Mouse (Mus musculus) ovary, adult 18-20 months (tissue): ENCODE data around the gene Mesp2.
"Not testable (repeated sequence)": the region's sequence is repeated elsewhere in the genome, so short reads cannot be mapped to it uniquely, and the experiment has no call there.

Experiments
- DNase-seq: peaks from one replicate; pipeline ENCODE4 v3.0.0; 2022; ENCODE audit warnings: low spot score, mixed read lengths

The Mesp2 gene

GRCm38 (mm10) chr7:79810611-79811506, at the start of gene Mesp2:
Gene Mesp2, plus strand, starts transcription at chr7:79810727.
- DNase-seq: peak; percentile 52

GRCm38 (mm10) chr7:79761124-79761876, 49.2 kb upstream of the Mesp2 start:
- no peak for DNase-seq

GRCm38 (mm10) chr7:79762106-79762505, 48.4 kb upstream of the Mesp2 start:
- DNase-seq: no peak

GRCm38 (mm10) chr7:79765991-79766390, 44.5 kb upstream of the Mesp2 start:
- no peak for DNase-seq

- DNase-seq: no peak
Observed at GRCm38 (mm10) chr7:79769664-79770063, 40.9 kb upstream of the Mesp2 start.

GRCm38 (mm10) chr7:79771561-79772512, 38.7 kb upstream of the Mesp2 start:
- no peak for DNase-seq

GRCm38 (mm10) chr7:79780647-79781626, 29.6 kb upstream of the Mesp2 start:
- peak; percentile 66 for DNase-seq

- no peak for DNase-seq
Observed at GRCm38 (mm10) chr7:79781826-79782515, 28.6 kb upstream of the Mesp2 start.

- DNase-seq: no peak
Observed at GRCm38 (mm10) chr7:79782516-79782855, 28.0 kb upstream of the Mesp2 start.

- DNase-seq: peak; percentile 24
Observed at GRCm38 (mm10) chr7:79786295-79786694, 24.2 kb upstream of the Mesp2 start.

GRCm38 (mm10) chr7:79789812-79790211, 20.7 kb upstream of the Mesp2 start:
- not testable (repeated sequence) for DNase-seq

- DNase-seq: no peak
Observed at GRCm38 (mm10) chr7:79792635-79793421, 17.7 kb upstream of the Mesp2 start.

GRCm38 (mm10) chr7:79793688-79794087, 16.8 kb upstream of the Mesp2 start, which contains the start of gene Mesp1:
Gene Mesp1, minus strand, starts transcription at chr7:79793788.
- DNase-seq: no peak

- DNase-seq: no peak
Observed at GRCm38 (mm10) chr7:79798606-79799005, 11.9 kb upstream of the Mesp2 start.

GRCm38 (mm10) chr7:79799048-79799447, 11.5 kb upstream of the Mesp2 start:
- peak; percentile 51 for DNase-seq

- no peak for DNase-seq
Observed at GRCm38 (mm10) chr7:79799506-79799905, 11.0 kb upstream of the Mesp2 start.

GRCm38 (mm10) chr7:79800336-79800735, 10.2 kb upstream of the Mesp2 start:
- DNase-seq: no peak

GRCm38 (mm10) chr7:79801391-79801790, 9.1 kb upstream of the Mesp2 start:
- no peak for DNase-seq

- no peak for DNase-seq
Observed at GRCm38 (mm10) chr7:79802037-79802436, 8.5 kb upstream of the Mesp2 start.
